Mouse (Mus musculus): Measurements from ENCODE around the gene AF067061. TPM values are rescaled to one million over a fixed set of nuclear protein-coding genes. Genes with fewer than 3 reads are reported as not detected.

The AF067061 gene
- total RNA-seq, 2 experiments from 2014 or later, result not detected

Other genes starting within 250 kb of the AF067061 start
- gene Gm36079, start 236.1 kb upstream of the AF067061 start, total RNA-seq (2021), result not detected
- not detected for gene Gm21188, start 210.9 kb upstream of the AF067061 start, total RNA-seq (2021)
- gene Gm20767, start 122.9 kb upstream of the AF067061 start, total RNA-seq (2021), result not detected
- gene Gm21818, start 90.7 kb upstream of the AF067061 start, total RNA-seq (2021), result not detected
- not detected for gene Gm21762, start 47.2 kb upstream of the AF067061 start, total RNA-seq (2021)
- not detected for gene Gm21731, start 24.0 kb upstream of the AF067061 start, total RNA-seq (2021)
- not detected for gene BC147527, start 37.3 kb downstream of the AF067061 start, total RNA-seq (2021)
- not detected for gene Tcstv3, start 53.8 kb downstream of the AF067061 start, total RNA-seq (2021)

Measured in heart, postnatal 4 days (tissue).